Mouse (Mus musculus): Measurements from ENCODE around the gene Ap3b1.

The Ap3b1 gene

DNA sequence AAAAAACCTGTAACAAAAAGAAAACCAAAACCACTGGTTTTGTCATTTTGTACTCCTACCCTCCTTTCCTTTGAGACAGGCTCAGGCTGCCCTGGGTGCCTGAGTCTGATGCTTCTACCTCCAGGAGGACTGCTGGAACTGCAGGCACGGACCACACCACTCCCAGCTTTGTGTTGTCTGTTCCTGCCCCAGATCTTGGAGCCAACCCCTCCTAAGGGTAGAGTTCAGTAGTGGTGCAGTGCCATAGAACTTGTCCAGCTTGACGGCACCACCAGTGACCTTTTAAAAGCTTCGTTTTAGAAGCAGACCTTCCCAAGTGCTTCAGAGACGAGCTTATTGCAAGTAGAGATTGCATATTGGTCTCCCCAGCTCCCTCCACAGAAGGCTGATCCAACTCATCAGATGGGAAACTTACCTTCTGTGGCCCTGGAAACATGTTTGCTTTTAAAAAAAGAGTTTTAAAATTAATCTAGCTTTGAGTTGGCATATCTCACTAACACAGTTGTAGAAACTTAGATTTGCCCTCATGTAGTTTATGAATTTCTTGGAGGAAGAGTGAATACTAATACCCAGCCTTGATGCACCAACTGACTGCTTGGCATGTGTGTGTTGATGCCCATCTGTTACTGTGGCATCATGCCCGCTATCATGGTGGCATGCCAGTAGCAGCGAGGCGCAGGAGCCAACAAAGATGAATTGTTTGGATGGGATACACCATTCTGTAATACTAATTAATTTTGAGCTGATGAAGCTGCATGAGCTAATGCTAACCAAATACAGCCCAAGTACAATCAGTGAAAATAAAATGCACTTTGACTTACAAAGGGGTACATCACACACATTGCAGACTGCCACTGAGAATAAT lies 17.0 kb downstream of the Ap3b1 start:
- DNase-seq: peak; percentile 97

DNA sequence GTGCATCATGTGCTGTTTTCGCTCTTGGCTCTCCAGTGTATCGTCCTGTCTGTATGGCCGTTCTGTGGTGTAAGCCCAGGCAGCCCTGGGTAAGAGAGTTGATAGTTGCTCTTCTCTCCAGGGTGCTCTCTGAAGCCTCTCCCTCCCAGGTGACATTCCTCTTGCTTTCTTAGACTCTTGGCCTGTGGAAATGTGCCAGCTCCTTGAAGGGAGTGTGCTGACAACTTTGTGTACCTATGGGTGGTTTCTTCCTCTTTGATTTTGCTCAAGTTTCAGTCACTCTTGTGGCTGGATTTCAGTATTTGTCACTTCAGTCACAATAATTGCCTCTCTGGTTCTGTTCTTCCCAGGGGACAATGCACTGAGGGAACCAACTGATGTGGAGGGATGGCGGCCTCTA lies 20.2 kb downstream of the Ap3b1 start:
- no peak for DNase-seq

DNA sequence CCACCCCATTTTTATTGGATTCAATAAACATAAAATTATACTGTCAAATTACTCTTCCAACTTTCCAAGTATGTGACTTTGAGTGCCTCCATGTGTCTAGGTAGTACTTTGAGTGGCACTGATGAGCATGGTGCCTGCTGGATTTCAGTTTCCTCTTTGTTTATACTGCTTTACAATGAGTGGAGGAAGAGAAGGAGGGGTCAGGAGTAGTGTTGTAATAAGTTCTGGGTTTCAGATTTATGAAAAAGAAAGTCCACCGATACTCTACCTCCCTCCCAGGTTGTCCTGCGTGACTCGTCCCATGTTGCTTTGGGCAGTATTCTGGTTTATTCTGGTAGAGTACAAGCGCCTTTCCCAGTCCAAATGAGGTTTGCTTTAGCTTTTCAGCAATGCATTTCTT lies 22.7 kb downstream of the Ap3b1 start:
- DNase-seq: no peak

DNA sequence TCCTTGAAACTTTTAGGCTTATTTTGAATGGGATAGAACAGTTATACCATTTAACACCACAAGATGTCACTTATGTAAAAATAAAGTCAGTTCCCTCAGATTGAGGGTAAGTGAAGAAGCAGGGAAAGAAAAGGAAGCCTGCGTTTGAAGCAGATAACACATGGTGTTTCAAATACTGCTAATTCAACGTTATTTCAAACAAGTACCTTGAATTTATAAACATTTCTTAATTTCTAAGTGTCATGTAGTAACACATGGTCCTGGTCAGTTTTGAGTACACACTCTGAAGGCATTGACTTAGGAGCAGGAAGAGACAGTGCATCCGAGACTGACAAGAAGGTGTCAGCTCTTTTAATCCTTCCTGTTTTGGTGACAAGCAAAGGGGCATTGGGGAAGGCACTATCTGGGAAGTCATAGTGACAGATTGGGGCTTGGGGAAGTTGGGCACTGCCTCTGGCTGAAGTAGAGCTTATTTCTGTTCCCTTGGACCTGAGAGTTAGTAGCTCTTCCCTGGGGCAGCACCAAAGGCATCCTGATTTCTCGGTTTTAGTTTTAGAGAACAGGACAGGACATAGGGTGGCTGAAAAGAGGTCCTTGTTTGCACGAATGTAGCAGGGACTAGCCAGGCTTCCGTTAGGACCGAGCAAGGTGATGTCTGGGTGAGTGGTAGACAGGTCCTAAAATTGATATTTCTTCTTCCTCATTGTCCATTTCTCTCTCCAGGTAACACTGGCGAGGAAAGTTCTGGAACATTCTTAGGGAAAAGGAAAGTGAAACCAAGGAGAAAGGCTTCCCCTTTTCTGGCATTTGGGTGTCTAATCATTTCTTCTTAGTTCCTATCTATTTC lies 23.3 kb downstream of the Ap3b1 start:
- DNase-seq: no peak

DNA sequence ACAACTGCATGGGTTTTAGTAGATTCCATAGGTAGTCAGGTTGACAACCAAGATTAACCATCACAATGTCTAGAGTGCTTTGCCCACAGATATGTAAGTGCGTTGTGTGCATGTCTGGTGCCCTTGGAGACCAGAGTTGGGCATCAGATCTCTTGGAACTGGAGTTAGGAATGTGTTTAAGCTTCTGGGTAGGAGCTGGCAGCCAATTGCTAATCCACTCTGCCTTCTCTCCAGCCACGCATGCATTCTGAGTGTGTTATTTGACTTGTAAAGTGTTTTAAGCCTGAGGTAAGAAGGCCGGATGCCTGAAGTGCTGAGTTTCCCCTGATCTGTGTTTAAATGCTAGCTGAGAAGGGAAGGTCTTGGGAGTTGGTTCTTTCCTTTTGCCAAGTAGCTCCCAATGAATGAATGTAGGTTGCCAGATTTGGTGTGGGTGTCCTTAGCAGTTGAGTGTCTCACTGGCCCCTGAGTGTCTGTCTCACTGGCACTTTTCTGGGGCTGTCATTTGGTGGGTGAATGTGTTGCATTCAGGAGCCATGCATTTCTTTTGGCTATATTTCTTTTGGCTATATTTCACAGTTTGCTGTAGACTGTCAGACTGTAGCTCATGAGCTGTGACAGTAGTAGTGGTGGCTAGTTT lies 26.3 kb downstream of the Ap3b1 start:
- DNase-seq: no peak

DNA sequence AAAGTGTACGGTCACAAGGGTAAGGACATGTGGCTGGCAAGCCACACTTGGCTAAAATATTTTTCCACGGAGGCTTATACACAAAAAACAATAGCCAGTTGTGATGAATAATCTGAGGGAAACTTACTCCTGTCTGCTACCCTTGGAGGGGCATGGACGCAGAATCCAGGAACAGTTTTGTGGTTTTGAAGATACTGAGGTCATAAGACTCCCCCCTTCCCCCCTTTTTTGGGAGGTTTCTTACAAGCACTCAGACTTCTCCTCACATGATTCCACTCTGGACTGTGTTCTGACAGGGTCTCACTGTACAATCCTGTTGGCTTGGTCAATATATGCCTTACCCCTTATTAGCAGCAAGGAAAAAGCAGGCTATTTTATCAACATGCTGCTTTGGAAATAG lies 29.8 kb downstream of the Ap3b1 start:
- DNase-seq: no peak

DNA sequence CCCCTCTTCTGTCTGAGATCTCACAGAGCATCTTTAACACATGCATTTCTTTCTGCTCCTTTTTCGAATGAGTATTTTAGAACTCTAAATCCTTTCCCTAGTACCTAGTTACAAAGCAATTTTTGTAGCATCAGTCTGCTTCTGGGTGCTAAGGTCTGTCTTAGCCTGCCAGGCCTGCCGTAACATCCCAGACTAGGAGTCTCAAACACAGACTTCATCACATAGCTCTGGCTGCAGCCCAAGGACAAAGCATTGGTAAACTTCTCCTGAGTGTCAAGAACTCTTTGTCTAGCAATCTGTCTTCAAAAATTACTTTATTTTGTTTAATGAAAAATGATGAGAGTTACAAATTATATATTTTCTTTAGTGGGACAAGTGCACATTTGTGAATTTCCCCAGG lies 30.8 kb downstream of the Ap3b1 start:
- DNase-seq: no peak

DNA sequence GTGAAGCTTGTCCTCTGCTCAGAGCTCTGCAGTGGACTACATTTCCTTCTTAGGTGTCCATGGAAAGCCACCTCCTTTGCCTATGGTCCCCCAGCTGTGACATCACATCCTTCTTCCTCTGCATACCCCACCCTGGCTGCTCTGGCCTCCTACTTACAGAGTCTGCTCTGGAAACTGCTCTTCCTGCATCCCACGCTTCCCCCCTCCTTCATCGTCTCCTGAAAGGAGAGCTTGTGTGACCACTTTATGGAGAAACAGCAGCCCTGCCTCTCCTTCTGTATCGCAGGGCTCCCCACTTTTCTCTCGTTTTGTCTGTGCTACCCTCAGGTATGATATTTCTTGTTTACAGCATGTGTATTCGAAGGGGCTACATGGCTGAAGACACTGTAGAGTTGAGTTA lies 33.5 kb downstream of the Ap3b1 start:
- DNase-seq: no peak

DNA sequence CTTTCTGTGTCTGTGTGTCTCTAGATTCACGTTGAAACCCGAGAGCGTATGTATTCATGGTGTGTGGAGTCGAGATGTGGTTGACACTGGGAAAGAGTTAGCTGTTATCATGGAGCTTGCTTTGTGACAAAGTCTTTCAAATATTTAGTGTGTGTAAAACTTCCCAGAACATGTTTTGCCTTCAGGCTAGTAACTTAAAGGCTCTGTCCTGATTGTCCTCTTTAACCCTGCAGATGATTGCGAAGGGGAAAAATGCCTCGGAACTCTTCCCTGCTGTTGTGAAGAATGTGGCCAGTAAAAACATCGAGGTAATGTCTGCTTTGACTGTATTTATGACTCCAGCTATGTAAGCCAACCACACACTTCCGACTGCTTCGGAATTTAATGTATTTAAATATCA lies 35.7 kb downstream of the Ap3b1 start:
- DNase-seq: no peak

DNA sequence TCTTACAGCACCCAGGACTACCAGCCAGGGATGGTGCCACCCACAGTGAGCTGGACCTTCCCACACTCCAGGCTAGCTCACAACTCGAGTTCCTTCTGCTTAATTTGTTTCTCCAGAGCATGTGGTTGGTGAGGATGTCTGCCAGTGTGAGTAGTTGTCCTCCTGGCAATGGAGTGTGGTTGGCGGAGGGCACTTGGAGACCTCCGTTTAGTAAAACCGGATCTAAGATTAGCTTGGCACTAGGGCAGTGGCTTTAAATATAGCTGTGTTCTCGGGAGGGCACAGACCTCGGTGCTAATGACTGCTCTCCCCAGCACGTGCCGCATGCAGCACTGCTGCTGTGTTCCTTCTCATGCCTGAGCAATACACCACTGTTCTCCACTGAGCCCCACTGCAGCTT lies 37.0 kb downstream of the Ap3b1 start:
- peak; percentile 46 to 51 for DNase-seq

DNA sequence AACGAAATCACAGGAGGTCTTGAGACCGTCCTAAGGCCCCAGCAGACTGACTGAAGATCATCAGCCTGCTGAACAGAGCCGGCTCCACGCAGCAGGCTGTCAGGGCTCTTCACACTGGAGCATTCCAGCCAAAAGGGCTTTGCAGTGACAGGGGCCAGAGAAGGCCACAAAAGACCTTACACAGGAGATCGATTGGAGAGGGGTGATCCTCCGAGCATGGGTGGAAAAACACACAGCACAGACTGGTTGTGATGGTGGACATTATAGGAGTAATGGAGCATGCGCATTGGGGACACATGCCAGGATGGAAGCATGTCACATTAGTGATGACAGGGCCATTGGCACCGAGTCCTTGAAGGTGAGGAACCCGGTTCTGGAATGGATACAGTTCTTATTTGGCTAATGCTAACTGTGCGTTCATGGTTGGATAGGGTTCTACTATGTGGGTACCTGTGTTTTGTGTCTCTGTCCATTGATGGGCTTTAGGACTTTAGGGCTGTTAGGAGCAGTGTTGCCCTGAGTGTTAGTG lies 37.7 kb downstream of the Ap3b1 start:
- DNase-seq: peak; percentile 54 to 64

DNA sequence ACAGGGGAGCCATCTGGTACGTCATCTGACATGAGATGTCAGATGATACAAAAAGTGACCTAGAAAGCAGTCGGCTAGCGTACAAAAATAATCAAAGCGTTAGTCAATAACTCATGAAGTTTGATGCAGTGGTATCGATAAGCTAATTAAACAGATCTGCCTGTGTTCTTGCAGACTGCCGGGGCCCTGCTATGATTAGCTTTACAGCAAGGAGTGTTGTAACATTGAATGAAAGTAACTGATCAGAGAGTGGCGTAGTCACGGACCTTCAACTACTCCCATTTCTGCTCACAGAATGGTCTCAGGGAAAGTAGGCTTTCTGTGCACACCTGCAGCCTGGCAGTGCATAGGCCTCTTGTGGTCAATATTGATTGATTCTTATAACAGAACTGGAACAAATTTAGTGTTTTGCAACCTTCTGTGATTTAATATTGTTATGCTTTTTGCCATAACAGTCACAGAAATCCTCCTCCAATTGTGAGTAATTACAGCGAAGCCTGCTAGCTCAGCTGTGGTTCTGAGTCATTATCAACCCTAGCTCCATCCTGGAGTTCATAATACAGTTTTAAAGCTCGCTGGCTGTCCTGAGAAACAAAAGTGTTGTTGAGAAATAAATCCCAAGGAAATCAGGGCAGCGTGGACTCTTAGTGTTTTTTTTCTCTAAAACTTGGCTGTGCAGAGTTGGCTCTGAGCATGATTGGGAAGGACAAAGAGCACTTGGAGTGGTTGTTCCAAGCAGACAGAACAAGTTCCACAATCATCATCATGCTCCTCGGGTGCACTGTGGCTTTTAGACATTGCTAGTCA lies 40.0 kb downstream of the Ap3b1 start:
- no peak for DNase-seq

DNA sequence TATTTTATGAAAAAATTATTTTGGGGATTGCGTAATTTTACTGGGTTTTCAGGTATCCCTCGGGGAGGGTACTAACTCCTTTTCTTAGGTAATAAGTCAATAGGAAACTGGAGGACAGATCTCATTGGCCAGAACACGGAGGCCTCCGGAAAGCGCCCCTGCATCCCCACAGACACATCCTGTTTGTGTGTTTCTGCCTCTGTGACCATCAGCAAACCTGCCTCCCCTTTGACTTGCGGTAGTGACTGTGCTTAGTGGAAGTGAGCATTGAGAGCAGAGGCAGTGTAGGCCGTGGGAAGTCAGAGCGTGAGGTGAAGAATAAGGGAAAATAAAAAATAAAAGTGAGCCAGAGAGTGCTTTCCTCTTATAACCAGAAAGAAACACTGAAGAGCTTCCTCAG lies 41.7 kb downstream of the Ap3b1 start:
- no peak for DNase-seq

DNA sequence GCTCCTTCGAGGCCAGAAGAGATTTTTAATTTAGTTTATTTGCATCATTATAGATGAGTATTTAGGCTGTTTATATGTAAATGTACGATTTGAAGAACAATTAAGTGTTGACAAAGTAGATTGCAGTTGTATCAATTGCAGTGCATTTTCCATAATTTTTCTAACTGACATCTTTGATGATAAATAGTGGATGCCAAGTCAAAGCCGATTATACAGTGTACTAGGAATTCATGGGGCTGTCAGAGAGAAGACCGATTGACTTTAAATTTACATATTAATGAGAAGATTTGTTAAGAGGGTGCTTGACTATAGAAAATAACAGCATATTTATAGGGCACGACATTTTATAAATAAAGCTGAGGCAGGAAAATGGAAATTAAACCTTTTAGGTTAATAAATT lies 64.8 kb downstream of the Ap3b1 start:
- no peak for DNase-seq

DNA sequence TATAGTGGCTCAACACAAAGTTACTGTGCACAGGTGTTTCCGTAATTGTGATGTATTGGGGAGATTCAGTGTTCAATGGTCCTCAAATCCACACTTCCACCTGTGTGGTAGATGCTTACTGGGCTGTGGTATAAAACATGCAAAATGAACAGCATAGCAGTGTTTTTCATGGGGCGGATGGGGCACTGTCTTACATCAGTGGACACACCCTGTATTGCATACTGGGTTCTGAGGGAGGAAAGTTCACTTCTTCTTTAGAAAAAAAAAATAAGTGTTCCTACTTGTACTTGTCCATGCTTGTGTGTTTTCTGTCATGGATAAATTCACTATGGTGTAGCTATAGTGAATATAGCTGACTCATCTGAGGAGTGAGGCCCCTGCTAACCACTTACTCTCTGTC lies 70.8 kb downstream of the Ap3b1 start:
- DNase-seq: no peak

DNA sequence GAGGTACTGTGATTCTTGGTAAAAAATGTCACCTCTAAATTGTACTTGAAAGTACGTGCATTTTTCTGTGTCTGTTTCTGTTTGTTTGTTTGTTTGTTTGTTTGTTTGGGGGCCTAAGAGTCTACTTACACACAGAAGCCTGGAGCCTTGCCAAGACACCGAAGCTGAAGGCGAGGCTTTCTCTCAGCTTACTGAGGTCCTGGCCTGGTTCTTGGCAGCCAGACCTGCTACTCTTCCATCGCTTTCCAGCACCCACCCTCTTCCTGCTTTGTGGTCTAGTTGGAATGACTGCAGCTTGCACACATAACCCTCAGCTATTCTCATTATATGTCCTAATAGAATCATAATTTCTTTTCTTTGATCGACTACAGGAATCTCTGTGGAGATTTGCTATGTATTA lies 80.6 kb downstream of the Ap3b1 start:
- peak; percentile 22 to 58 for DNase-seq

DNA sequence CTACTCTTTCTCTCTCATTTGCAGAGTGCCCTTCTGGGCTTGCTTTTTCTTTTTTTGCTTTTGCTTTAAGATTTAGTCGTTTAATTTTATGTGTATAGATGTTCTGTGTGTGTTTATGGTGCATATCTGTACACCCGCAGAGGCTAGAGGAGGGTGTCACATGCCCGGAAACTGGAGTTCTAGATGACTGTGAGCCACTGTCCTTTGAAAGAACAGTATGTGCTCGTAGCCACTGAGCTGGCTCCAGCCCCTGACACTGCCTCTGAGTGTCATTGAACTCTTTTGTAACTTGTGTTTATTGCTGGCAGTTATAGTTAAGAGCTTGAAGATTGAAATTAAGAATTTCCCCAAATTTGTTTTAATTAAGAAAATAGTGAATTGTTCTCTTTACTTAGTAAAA lies 82.4 kb downstream of the Ap3b1 start:
- DNase-seq: no peak

DNA sequence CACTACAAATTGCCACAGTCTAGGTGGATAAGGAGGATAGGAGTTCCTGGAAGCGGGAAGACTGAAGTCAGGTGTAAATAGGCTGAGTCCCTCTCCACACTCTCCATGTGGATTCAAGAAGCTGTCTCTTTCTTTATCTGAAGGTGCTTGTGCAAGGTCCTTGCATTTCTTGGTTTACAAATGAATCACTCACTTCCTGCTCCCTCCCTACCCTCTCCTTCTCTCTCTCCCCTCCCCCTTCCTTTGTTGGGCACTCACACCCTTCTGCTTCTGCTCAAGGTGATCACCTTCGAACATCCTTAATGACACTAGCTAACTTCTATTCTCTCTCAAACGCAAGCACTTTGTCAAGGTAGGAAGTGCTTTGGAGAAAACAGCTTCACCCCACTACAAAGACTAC lies 84.7 kb downstream of the Ap3b1 start:
- DNase-seq: no peak

DNA sequence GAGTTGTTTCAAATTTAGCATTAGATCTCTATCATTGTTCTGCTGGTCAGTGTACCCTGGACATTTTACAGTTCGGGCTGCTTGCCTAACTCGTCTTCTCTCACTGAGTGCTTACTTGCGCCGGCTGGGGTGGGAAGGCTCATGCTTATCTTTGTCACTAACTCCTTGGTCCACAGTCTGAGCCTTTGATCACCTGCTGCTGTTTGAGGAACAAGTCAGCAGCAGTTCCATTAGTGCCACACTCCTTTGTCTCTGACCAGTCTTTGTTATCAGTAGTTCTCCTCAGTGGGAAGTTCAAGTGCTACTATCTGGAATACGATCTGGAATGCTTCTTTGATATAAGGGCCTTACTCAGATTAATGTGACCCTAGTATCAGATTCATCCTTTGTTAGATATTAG lies 86.3 kb downstream of the Ap3b1 start:
- no peak for DNase-seq

DNA sequence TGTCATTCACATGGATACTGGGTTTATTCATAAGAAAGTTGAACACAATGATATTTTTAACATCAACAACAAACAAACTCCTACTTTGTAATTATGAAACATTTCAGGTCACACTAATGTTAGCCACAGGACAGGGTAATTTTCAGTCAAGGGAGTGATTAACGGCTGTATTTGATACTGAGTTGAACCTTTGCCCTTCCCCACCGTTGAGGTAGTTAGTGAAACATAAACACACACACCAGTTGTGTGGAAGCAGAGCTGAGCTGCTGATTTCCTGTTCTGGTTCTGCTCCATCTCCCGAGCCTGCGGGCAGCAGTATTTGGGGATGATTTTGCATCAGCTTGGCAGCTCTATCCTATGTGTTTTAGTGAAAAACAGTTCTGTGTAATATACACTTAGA lies 88.2 kb downstream of the Ap3b1 start:
- DNase-seq: no peak

DNA sequence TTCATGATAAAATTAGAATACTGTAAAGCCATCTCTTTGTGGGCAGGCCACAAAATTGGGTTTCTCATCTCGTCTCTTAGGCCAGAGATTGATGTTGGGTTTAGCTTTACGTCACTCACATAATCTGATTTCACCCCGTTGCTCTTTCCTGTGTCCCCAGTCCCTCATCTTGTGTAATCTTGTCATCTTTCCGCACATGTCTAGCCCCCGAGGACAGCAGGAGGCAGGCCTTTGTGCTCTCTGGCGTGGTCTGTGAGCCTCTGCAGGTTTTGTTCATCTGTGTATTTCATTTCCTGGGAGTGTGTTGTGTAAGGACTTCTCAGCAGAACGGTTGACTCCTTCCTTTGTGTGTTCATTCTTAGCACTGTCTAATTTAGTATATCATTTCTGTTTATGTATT lies 90.8 kb downstream of the Ap3b1 start:
- no peak for DNase-seq

DNA sequence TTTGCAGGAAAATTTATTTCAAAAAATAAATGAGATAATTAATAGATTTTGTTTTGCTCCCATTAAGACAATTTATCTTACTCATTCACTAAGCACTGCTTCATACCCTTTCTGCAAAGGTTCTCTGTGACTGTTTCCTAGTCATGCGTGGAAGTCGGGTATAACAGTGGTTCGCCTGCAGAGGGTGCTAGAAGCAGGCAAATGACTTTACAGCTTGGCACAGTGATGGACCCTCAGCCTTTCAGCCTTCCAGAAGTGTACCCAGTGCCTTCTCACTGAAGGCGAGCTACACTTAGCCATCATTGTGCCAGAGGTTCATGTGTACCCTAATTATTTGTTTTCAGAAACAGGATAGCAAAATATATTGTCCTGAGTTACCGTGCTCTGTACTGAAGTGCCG lies 92.5 kb downstream of the Ap3b1 start:
- DNase-seq: peak; percentile 27 to 51

DNA sequence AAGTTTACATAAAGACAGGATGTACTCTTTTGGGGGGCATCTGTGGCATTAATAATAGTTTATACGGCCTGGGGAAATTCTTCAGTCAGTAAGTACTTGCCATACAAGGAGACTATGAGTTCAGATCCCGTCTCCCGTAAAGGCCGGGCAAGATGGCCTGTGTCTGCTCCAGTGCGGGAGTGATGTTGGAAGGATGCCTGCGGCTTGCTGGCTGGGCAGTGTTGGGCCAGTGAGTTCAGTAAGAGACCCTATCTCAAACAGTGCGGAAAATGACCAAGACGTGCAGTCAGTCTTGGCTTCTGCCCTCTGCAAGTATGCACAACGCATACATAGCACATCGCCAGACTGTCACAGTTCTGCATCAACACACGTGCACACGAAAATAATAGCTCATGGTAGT lies 95.4 kb downstream of the Ap3b1 start:
- peak in 1 of 2 experiments; percentile 40 for DNase-seq
